Mouse (Mus musculus) neural tube, embryonic 12.5 days (tissue): ENCODE measurements around the gene Mybph. TPM values are rescaled to one million over a fixed set of nuclear protein-coding genes. Genes with fewer than 3 reads are reported as not detected.
"Not testable (repeated sequence)": the region's sequence is repeated elsewhere in the genome, so short reads cannot be mapped to it uniquely, and the experiment has no call there.

Experiments
- ATAC-seq: fragments of 200-750 bp; cut with Nextera tagmentation; 2 replicates; pipeline ENCODE4 v1.8.0; 2017; ENCODE audit warnings: low read depth, mild to moderate bottlenecking, moderate TSS enrichment, moderate library complexity; ENCODE audit not compliant: low FRiP score
- H3K27ac ChIP-seq: fragments of 300-500 bp; sonication (generic); 2 replicates; pipeline ENCODE4 v1.5.1; 2016
- H3K27me3 ChIP-seq: fragments of 300-500 bp; sonication (generic); replicated peaks from 2 replicates; pipeline ENCODE4 v1.6.1; 2016; ENCODE audit warnings: mild to moderate bottlenecking
- H3K36me3 ChIP-seq: fragments of 300-500 bp; sonication (generic); 2 replicates; pipeline ENCODE4 v1.6.1; 2016; ENCODE audit warnings: mild to moderate bottlenecking
- H3K4me1 ChIP-seq: fragments of 300-500 bp; sonication (generic); 2 replicates; pipeline ENCODE4 v1.6.1; 2016
- H3K4me2 ChIP-seq: fragments of 300-500 bp; sonication (generic); replicated peaks from 2 replicates; pipeline ENCODE4 v1.6.1; 2016; ENCODE audit warnings: mild to moderate bottlenecking
- H3K4me3 ChIP-seq: fragments of 300-500 bp; sonication (generic); 2 replicates; pipeline ENCODE4 v1.5.1; 2016
- H3K9ac ChIP-seq: fragments of 300-500 bp; sonication (generic); 2 replicates; pipeline ENCODE4 v1.6.1; 2016; ENCODE audit warnings: mild to moderate bottlenecking
- H3K9me3 ChIP-seq: fragments of 300-500 bp; sonication (generic); 2 replicates; pipeline ENCODE4 v1.6.1; 2016; ENCODE audit warnings: mild to moderate bottlenecking
- WGBS: fragments of 180-500 bp; shearing (Covaris S2); methylation state at CpG from one replicate; pipeline ENCODE4 v1.1.7; 2016; 5-methylcytosine and 5-hydroxymethylcytosine counted together
- polyA plus RNA-seq: library from polyadenylated mRNA; unstranded; fragments of >200 nt; fragmentation: Nextera tagmentation; extraction: Ambion mirVana; gene quantifications from 2 replicates; pipeline ENCODE4 v1.2.1, GENCODE M21; 2016

The Mybph gene
- polyA plus RNA-seq, 1 experiment from 2014 or later = 8.6 TPM

GRCm38 (mm10) chr1:134243948-134244914 lies 51.0 kb downstream of the Mybph start:
- H3K9ac ChIP-seq = peak overlapping the region; percentile 29; the same call in 1 of the 2 replicates
- peak; percentile 78 for ATAC-seq
- H3K4me1 ChIP-seq = peaks cover 7% of the 10 kb centered on the region
- H3K27me3 ChIP-seq = no peaks in the 10 kb centered on the region; the same call in 1 of the 2 replicates
- H3K4me3 ChIP-seq = no peak overlapping the region
- no peak overlapping the region for H3K27ac ChIP-seq
- H3K9me3 ChIP-seq = no peaks in the 10 kb centered on the region
- 24% methylated on average over 35 of the region's 35 CpGs for WGBS
- H3K36me3 ChIP-seq = no peaks in the 10 kb centered on the region
- H3K4me2 ChIP-seq = peak overlapping the region; percentile 53

GRCm38 (mm10) chr1:134245004-134245717 lies 51.9 kb downstream of the Mybph start:
- 0 out of 2 replicates have a peak, but pooled peaks have one; percentile 9 for ATAC-seq
- 78% methylated on average over 14 of the region's 14 CpGs for WGBS
- no peak overlapping the region for H3K4me2 ChIP-seq

DNA sequence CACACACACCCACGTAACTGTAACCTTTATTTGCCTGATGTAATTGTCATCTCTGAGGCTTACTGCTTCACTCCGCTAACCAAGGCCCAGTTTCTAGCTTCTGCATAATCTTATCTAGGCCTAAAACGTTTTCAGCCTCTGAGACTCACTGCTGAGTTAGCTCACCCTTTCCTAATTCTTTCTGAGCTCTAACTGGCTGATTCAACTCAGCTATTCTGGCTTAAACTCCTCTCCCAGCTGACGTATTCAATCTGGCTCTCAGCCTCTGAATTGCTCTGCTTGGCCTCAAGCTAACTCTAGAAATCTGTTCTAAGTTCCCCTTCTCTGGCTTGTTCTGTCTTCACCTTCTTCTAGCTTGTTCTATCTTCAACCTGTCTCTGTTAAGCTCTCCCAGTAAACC lies 53.3 kb downstream of the Mybph start:
- no peak overlapping the region for H3K4me3 ChIP-seq
- H3K4me2 ChIP-seq = no peak overlapping the region
- H3K27me3 ChIP-seq = no peaks in the 10 kb centered on the region; the same call in 1 of the 2 replicates
- H3K4me1 ChIP-seq = peaks cover 7% of the 10 kb centered on the region
- no peak for ATAC-seq
- no peak overlapping the region for H3K27ac ChIP-seq
- H3K9me3 ChIP-seq = no peaks in the 10 kb centered on the region
- H3K36me3 ChIP-seq = no peaks in the 10 kb centered on the region
- H3K9ac ChIP-seq = no peak overlapping the region
- WGBS = 63% methylated on average over 4 of the region's 4 CpGs

More at GRCm38 (mm10) chr1:134245004-134245717, 51.9 kb downstream of the Mybph start:
- Histone ChIP-seq H3K9ac (no peak overlapping the region), H3K4me3 (no peak overlapping the region), H3K27me3 (no peaks in the 10 kb centered on the region; the same call in 1 of the 2 replicates), H3K4me1 (peaks cover 7% of the 10 kb centered on the region), H3K9me3 (no peaks in the 10 kb centered on the region), H3K27ac (no peak overlapping the region), H3K36me3 (no peaks in the 10 kb centered on the region)

GRCm38 (mm10) chr1:134249681-134250080 lies 56.4 kb downstream of the Mybph start:
- not testable (repeated sequence) for H3K4me2 ChIP-seq, ATAC-seq, H3K4me1 ChIP-seq, H3K36me3 ChIP-seq, H3K27ac ChIP-seq, H3K27me3 ChIP-seq, H3K9me3 ChIP-seq, H3K9ac ChIP-seq, H3K4me3 ChIP-seq
- 67% methylated on average over 1 of the region's 1 CpGs for WGBS

Other genes with a start within 250 kb of the Mybph start
- gene Fmod, start 156.2 kb upstream of the Mybph start, polyA plus RNA-seq = 16.8 and 20.5 TPM in 2 replicates
- 114 and 120 TPM in 2 replicates for gene Btg2, start 114.3 kb upstream of the Mybph start, polyA plus RNA-seq
- 0.15 and 0.38 TPM in 2 replicates for gene Chit1, start 82.2 kb upstream of the Mybph start, polyA plus RNA-seq
- gene Chil1, start 11.3 kb upstream of the Mybph start, polyA plus RNA-seq = 2.2 and 2.5 TPM in 2 replicates
- gene Adora1, start 42.0 kb downstream of the Mybph start, polyA plus RNA-seq = 5.5 TPM in 2 replicates
- gene Myog, start 96.5 kb downstream of the Mybph start, polyA plus RNA-seq = 35.7 and 44.8 TPM in 2 replicates
- gene Ppfia4, start 139.5 kb downstream of the Mybph start, polyA plus RNA-seq = 8.0 and 8.6 TPM in 2 replicates
- 110 and 114 TPM in 2 replicates for gene Tmem183a, start 168.5 kb downstream of the Mybph start, polyA plus RNA-seq
- gene 4933406M09Rik, start 192.5 kb downstream of the Mybph start, polyA plus RNA-seq = not detected in 2 replicates
- 27.9 and 29.8 TPM in 2 replicates for gene Cyb5r1, start 212.1 kb downstream of the Mybph start, polyA plus RNA-seq
- 71.1 and 74.5 TPM in 2 replicates for gene Adipor1, start 221.9 kb downstream of the Mybph start, polyA plus RNA-seq